Mouse (Mus musculus) spleen, adult 18-20 months (tissue): ENCODE measurements around the gene Sirpa.
A peak's percentile ranks its signal among the peaks of the same experiment; 100 is the strongest.

Experiments used
- DNase-seq, 2 experiments: peaks; one replicate each; pipeline ENCODE4 v3.0.0; 2022; ENCODE audit warnings: mixed read lengths in 2 of 2

Gene Sirpa

GRCm38 (mm10) chr2:129652616-129653015, 60.0 kb downstream of the Sirpa start:
- no peak for DNase-seq

GRCm38 (mm10) chr2:129653632-129654031, 61.0 kb downstream of the Sirpa start:
- no peak for DNase-seq

- DNase-seq: no peak
Observed at GRCm38 (mm10) chr2:129654233-129654950, 61.8 kb downstream of the Sirpa start.

- DNase-seq: no peak
Observed at GRCm38 (mm10) chr2:129655033-129655432, 62.4 kb downstream of the Sirpa start.

GRCm38 (mm10) chr2:129658796-129659195, 66.2 kb downstream of the Sirpa start:
- no peak for DNase-seq

GRCm38 (mm10) chr2:129660020-129660419, 67.4 kb downstream of the Sirpa start:
- no peak for DNase-seq

- DNase-seq: no peak
Observed at GRCm38 (mm10) chr2:129662484-129662883, 69.8 kb downstream of the Sirpa start.

GRCm38 (mm10) chr2:129671911-129672310, 79.3 kb downstream of the Sirpa start:
- DNase-seq: no peak

- peak; percentile 62 to 85 for DNase-seq
Observed at GRCm38 (mm10) chr2:129674935-129675634, 82.5 kb downstream of the Sirpa start.

- no peak for DNase-seq
Observed at GRCm38 (mm10) chr2:129677664-129678063, 85.0 kb downstream of the Sirpa start.

- DNase-seq: no peak
Observed at GRCm38 (mm10) chr2:129679066-129679465, 86.4 kb downstream of the Sirpa start.

GRCm38 (mm10) chr2:129680236-129680635, 87.6 kb downstream of the Sirpa start:
- DNase-seq: no peak
